Mouse (Mus musculus) gastrocnemius, postnatal 25 days (tissue): ENCODE results near the gene Btbd8. TPM values are rescaled to one million over a fixed set of nuclear protein-coding genes. Genes with fewer than 3 reads are reported as not detected.
A peak's percentile ranks its signal among the peaks of the same experiment; 100 is the strongest.

Experiments used
- DNase-seq: peaks from one replicate; pipeline ENCODE4 v3.0.0; 2022
- long read RNA-seq, 2 experiments: library from polyadenylated mRNA; stranded (forward); transcript quantifications; one replicate each; pipeline ENCODE4 v2.0.0; 2021
- total RNA-seq, 2 experiments: library from RNA; stranded (reverse); gene quantifications; 1 replicate in 1 of 2; 2 replicates in 1 of 2; pipeline ENCODE4 v1.2.3; 2021

Btbd8 gene
- total RNA-seq: 10 to 100 TPM in 1 of 2 experiments, 1 to 10 TPM in 1; 8.7 to 10.8 TPM
- long read RNA-seq, experiment 1: 0 reads
- long read RNA-seq, experiment 2, partial matches to known transcripts: 0 of 3 reads
- long read RNA-seq, experiment 2, other reads (novel, unspliced or antisense): 3 of 3 reads

- DNase-seq: peak; percentile 94
Measured at GRCm38 (mm10) chr5:107437464-107438281, at the start of gene Btbd8. Gene Btbd8 (plus strand): TSS chr5:107437997.

GRCm38 (mm10) chr5:107389373-107389772 is 48.4 kb upstream of the Btbd8 start:
- DNase-seq: no peak

- DNase-seq: no peak
Measured at GRCm38 (mm10) chr5:107394437-107394836, 43.4 kb upstream of the Btbd8 start.

GRCm38 (mm10) chr5:107402436-107402835 is 35.4 kb upstream of the Btbd8 start, which contains the start of gene Ephx4:
Gene Ephx4 (plus strand): TSS chr5:107402736.
- no peak for DNase-seq

GRCm38 (mm10) chr5:107403011-107403946 is 34.5 kb upstream of the Btbd8 start:
- no peak for DNase-seq

- no peak for DNase-seq
Measured at GRCm38 (mm10) chr5:107403947-107404684, 33.7 kb upstream of the Btbd8 start.

- DNase-seq: no peak
Measured at GRCm38 (mm10) chr5:107405361-107405760, 32.4 kb upstream of the Btbd8 start.

- DNase-seq: no peak
Measured at GRCm38 (mm10) chr5:107410305-107410704, 27.5 kb upstream of the Btbd8 start.

GRCm38 (mm10) chr5:107411326-107411725 is 26.5 kb upstream of the Btbd8 start:
- peak; percentile 24 for DNase-seq

GRCm38 (mm10) chr5:107412285-107412684 is 25.5 kb upstream of the Btbd8 start:
- no peak for DNase-seq

- DNase-seq: no peak
Measured at GRCm38 (mm10) chr5:107415098-107415497, 22.7 kb upstream of the Btbd8 start.

GRCm38 (mm10) chr5:107421676-107422075 is 16.1 kb upstream of the Btbd8 start:
- DNase-seq: no peak

- DNase-seq: no peak
Measured at GRCm38 (mm10) chr5:107431249-107431648, 6.5 kb upstream of the Btbd8 start, which contains the start of gene Lpcat2b. Gene Lpcat2b (plus strand): TSS chr5:107431549.

GRCm38 (mm10) chr5:107434001-107434400 is 3.8 kb upstream of the Btbd8 start:
- no peak for DNase-seq

- DNase-seq: no peak
Measured at GRCm38 (mm10) chr5:107436185-107436584, 1.6 kb upstream of the Btbd8 start.

GRCm38 (mm10) chr5:107436587-107437209 is 1.1 kb upstream of the Btbd8 start:
- no peak for DNase-seq

- DNase-seq: no peak
Measured at GRCm38 (mm10) chr5:107438353-107438752, 556 bp downstream of the Btbd8 start.

GRCm38 (mm10) chr5:107441881-107442280 is 4.1 kb downstream of the Btbd8 start:
- DNase-seq: no peak

- no peak for DNase-seq
Measured at GRCm38 (mm10) chr5:107444251-107444650, 6.5 kb downstream of the Btbd8 start.

- DNase-seq: no peak
Measured at GRCm38 (mm10) chr5:107447977-107448376, 10.2 kb downstream of the Btbd8 start.

- DNase-seq: no peak
Measured at GRCm38 (mm10) chr5:107448784-107449183, 11.0 kb downstream of the Btbd8 start.
